Mouse (Mus musculus) stomach, postnatal 0 days (tissue): ENCODE measurements around the gene Naa40.

Experiments used
- CTCF ChIP-seq: IDR thresholded peaks from 2 replicates; pipeline ENCODE4 v1.5.1; 2016; ENCODE audit warnings: antibody characterized with exemption, low read depth, mild to moderate bottlenecking, moderate library complexity
- EP300 ChIP-seq: optimal IDR thresholded peaks from 2 replicates; pipeline ENCODE3; 2016; ENCODE audit warnings: antibody characterized with exemption

- TF ChIP-seq CTCF: no peak
- TF ChIP-seq EP300: no peak
These were observed 15.8 kb downstream of the Naa40 start for GRCm38 (mm10) chr19:7225096-7225690.
